Mouse (Mus musculus) liver, adult (tissue): ENCODE data around the gene Ica1.

Experiments used
- GATA4 ChIP-seq: IDR thresholded peaks from 2 replicates; pipeline ENCODE4 v1.6.1; 2014; ENCODE audit warnings: mild to moderate bottlenecking, low read length; ENCODE audit not compliant: insufficient replicate concordance

Gene Ica1

GRCm38 (mm10) chr6:8755760-8756276 is 22.5 kb downstream of the Ica1 start:
- no peak for TF ChIP-seq GATA4

DNA sequence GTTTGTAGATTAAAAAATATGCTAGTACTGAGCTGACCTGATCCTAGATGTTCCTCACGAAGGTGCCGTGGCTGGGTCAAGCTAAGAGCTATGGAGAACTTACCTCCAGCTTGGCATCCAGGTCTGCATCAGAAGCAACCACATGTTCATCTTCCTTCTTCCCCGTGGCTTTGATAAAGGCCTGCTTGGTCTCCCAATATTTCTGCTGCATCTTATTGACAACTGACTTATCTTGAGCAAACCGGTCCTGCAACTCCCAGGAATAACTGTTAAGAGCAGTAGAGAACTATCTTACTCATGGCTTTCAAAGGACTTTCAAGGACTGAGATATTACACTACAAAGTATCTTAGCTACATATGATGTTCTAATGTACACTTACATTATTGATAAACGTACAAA is 23.8 kb downstream of the Ica1 start:
- TF ChIP-seq GATA4 = no peak

DNA sequence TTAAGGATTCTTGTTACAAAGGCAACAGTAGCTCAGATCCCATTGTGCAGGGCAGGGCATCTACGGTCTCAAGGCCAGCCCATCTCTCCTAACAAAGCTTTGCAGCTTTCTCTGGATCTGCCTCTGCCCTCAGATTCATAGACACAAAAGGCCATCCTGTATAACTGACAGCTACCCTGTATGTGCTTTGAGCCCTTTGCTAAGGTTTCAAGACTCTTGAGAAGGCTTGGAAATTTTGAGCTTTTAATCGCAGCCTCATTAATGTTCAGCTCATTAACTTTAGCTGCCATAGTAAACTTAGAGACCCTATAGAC is 24.6 kb downstream of the Ica1 start:
- no peak for TF ChIP-seq GATA4

- no peak for TF ChIP-seq GATA4
These were observed 25.1 kb downstream of the Ica1 start for GRCm38 (mm10) chr6:8752984-8753722.

GRCm38 (mm10) chr6:8744886-8745285 is 33.4 kb downstream of the Ica1 start:
- no peak for TF ChIP-seq GATA4

DNA sequence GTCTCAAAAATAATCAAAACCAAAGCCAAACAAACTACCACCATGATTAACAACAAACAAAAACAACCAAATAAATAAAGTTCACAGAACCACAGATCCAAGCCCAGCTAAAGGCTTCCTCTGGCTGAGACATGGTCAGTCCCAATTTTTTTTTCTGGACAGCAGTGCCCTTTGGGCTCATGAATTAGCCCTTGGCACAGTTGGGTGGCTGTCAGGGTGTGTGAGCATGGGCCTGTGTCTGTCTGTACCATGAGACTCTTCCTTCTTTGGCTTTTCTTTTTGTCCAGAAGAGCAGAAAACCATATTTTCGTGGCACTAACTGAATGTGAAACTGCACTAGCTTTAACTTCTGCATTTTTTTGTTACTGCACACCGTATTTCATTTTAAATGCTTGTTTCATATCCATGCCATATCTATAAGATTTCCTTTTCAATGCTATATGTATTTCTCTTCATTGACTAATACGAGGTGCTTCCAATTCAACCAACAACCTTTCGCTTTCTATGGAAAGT is 34.0 kb downstream of the Ica1 start:
- no peak for TF ChIP-seq GATA4

DNA sequence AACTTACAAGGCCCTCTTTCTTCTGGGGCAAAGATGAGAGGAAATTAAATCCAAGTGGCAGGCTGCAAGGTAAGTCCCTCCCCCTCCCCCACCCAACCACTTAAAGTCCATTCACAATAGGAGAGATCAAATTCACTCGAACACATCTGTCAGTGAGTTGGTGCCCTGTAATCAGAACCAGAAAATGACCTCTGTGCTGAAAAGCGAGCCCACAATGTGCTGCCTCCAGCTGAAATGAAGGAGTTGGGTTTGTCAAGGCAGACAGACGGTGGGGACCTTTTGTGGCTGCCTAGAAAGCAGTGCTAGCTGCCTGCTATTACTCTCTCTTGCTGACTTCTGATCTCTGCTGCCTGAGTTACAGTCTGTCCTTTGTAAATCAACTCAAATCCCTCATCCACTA is 35.8 kb downstream of the Ica1 start:
- no peak for TF ChIP-seq GATA4

GRCm38 (mm10) chr6:8741659-8742058 is 36.6 kb downstream of the Ica1 start:
- no peak for TF ChIP-seq GATA4

DNA sequence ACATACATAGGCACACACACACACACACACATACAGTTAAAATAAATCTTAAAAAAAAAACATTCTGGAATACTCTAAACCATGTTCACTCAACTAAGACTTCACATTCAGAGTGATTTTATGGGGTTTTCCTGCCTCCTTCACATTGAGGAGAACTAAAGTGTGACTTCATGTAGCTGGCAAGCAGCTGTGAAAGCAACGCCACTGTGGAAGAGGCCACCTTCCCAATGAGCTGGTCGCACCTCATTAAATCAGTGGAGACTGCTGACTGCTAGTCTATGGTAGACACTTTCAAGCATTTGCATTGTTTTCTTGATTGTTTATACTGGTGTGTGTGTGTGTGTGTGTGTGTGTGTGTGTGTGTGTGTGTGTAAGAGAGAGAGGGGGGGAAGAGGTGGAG is 38.2 kb downstream of the Ica1 start:
- TF ChIP-seq GATA4 = no peak

DNA sequence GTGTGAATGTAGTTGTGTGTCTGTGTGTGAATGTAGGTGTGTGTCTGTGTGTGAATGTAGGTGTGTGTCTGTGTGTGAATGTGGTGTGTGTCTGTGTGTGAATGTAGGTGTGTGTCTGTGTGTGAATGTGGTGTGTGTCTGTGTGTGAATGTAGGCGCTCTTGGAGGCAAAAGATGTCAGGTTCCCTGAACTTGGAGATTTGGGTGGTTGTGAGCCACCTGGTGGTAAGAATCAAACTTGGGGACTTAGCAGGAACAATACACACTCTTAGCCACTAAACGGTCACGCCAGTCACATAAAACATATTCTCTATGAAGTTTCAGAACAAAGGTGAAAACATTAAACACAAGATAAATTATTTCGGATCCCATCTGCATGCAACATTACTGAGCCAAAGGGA is 39.9 kb downstream of the Ica1 start:
- no peak for TF ChIP-seq GATA4

DNA sequence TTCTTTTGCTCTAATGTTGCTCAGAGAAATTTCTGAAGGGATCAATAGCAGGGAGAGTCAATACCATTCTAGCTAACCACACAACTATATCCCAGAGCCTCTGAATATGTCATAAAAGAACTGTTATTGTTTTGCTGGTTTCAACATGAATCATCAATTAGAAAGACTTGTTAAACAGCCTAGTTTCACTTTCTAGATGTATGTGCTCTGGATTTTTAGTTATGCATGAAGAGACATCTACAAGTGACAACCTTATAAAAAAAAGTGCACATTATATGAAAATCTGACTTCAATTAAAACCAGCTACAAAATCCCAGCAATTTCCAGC is 41.8 kb downstream of the Ica1 start:
- TF ChIP-seq GATA4 = no peak

DNA sequence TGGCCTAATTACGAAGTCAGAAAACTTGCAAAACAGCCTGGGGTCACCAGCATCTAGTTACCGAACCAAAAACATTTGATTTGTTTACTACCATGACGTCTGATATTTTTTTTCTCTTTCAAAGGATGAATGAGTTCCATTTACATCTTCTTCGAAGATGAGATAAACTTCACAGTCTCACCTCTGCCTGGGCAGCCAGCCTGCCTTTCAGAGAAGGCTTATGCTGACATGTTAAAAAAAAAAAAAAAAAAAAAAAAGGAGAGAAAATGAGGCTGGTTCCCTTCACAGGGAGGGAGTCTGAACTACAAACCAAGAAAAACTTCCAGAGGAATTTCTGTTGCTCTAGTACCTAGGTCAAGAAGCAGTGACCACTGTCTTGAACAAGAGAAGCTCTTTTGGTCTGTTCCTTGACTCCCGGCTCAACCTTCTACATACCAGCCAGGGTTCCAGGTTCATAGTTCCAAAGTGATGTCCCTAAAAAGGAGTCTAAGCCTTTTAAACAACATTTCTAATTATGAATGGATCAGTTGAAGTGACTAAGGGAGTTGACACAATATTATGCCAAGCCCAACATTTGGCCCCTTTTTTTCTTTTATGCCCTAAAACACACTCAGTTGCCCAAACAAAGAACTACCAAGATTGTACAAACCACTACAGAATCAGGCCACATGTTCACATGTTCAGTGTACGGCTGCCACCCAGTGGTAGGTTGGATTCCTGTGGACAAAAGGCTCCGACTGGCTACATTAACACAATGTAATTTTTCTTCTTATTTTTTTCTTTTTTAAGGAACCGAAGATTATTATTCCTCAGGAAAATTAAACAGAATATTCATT is 42.4 kb downstream of the Ica1 start:
- TF ChIP-seq GATA4 = no peak

GRCm38 (mm10) chr6:8735044-8735443 is 43.2 kb downstream of the Ica1 start:
- TF ChIP-seq GATA4 = no peak

GRCm38 (mm10) chr6:8732492-8732891 is 45.8 kb downstream of the Ica1 start:
- no peak for TF ChIP-seq GATA4

GRCm38 (mm10) chr6:8731656-8732191 is 46.6 kb downstream of the Ica1 start:
- no peak for TF ChIP-seq GATA4

- TF ChIP-seq GATA4 = no peak
These were observed 47.9 kb downstream of the Ica1 start for GRCm38 (mm10) chr6:8730433-8730832.
